Mouse (Mus musculus) liver, embryonic 14.5 days (tissue): ENCODE measurements around the gene Mgat5. TPM values are rescaled to one million over a fixed set of nuclear protein-coding genes. Genes with fewer than 3 reads are reported as not detected.

ENCODE experiments used
- ATAC-seq: fragments of 200-750 bp; cut with Nextera tagmentation; 2 replicates; pipeline ENCODE4 v1.8.0; 2017; ENCODE audit warnings: moderate number of reproducible peaks, mild to moderate bottlenecking, moderate library complexity; ENCODE audit not compliant: insufficient read depth
- DNase-seq, 3 experiments: peaks; one replicate each; pipeline ENCODE4 v3.0.0-alpha.2; 2012 to 2013; ENCODE audit warnings: low read depth in 3 of 3, low spot score in 3 of 3
- H3K27ac ChIP-seq: fragments of 300-500 bp; sonication (generic); 2 replicates; pipeline ENCODE4 v1.5.1; 2014; ENCODE audit warnings: moderate library complexity, mild to moderate bottlenecking, control low read depth, inconsistent platforms
- H3K27me3 ChIP-seq: fragments of 300-500 bp; sonication (generic); 2 replicates; pipeline ENCODE4 v1.6.1; 2014; ENCODE audit warnings: mild to moderate bottlenecking, low read length, moderate library complexity; ENCODE audit not compliant: control insufficient read depth, insufficient read depth
- H3K36me3 ChIP-seq: fragments of 300-500 bp; sonication (generic); replicated peaks from 2 replicates; pipeline ENCODE4 v1.6.1; 2014; ENCODE audit warnings: low read depth; ENCODE audit not compliant: control insufficient read depth, insufficient read depth
- H3K4me1 ChIP-seq, 2 experiments: fragments of 200-500 bp in 1 of 2; fragments of 300-500 bp in 1 of 2; sonication (generic) in 1 of 2; replicated peaks; 2 replicates each; pipeline ENCODE4 v1.6.1; 2012 to 2014; ENCODE audit warnings: antibody characterized with exemption in 1 of 2, inconsistent platforms in 1 of 2, low read length in 1 of 2; ENCODE audit not compliant: control insufficient read depth in 2 of 2, insufficient read depth in 2 of 2
- H3K4me2 ChIP-seq: fragments of 300-500 bp; sonication (generic); 2 replicates; pipeline ENCODE4 v1.6.1; 2014; ENCODE audit warnings: low read depth, mild to moderate bottlenecking, control low read depth, moderate library complexity
- H3K4me3 ChIP-seq, 2 experiments: fragments of 200-500 bp in 1 of 2; fragments of 300-500 bp in 1 of 2; sonication (generic) in 1 of 2; 2 replicates each; pipeline ENCODE4 v1.5.1; 2012 to 2014; ENCODE audit warnings: low read depth in 2 of 2, low read length in 2 of 2, mild to moderate bottlenecking in 2 of 2, control low read depth in 1 of 2, inconsistent platforms in 1 of 2, moderate library complexity in 1 of 2; ENCODE audit not compliant: insufficient read depth in 1 of 2
- H3K9ac ChIP-seq: fragments of 300-500 bp; sonication (generic); replicated peaks from 2 replicates; pipeline ENCODE4 v1.6.1; 2014; ENCODE audit warnings: mild to moderate bottlenecking, control low read depth, moderate library complexity
- H3K9me3 ChIP-seq: fragments of 300-500 bp; sonication (generic); 2 replicates; pipeline ENCODE4 v1.6.1; 2016; ENCODE audit warnings: low read length, mixed read lengths; ENCODE audit not compliant: control insufficient read depth
- CTCF ChIP-seq: IDR thresholded peaks from 2 replicates; pipeline ENCODE4 v1.5.1; 2016; ENCODE audit warnings: antibody characterized with exemption, low read depth, control low read depth
- EP300 ChIP-seq: IDR thresholded peaks from 2 replicates; pipeline ENCODE4 v1.6.1; 2016; ENCODE audit warnings: antibody characterized with exemption, low read depth
- WGBS: fragments of 180-500 bp; shearing (Covaris S2); extraction: QIAGEN DNeasy Blood & Tissue Kit; methylation state at CpG from one replicate; pipeline ENCODE4 v1.1.7; 2014; ENCODE audit not compliant: insufficient replicate concordance; 5-methylcytosine and 5-hydroxymethylcytosine counted together
- polyA plus RNA-seq, 2 experiments: library from polyadenylated mRNA; depleted of rRNA in 1 of 2; stranded (reverse) in 1 of 2; unstranded in 1 of 2; fragments of >200 nt; fragmentation: Nextera tagmentation in 1 of 2; extraction: Ambion mirVana in 1 of 2; gene quantifications; 2 replicates each; pipeline versions ENCODE4 v1.2.1 to v1.2.3; 2012 to 2014

Mgat5 gene
- polyA plus RNA-seq, 2 experiments, result 0.62 to 0.67 TPM

- ATAC-seq, result no peak; the same call in 1 of the 2 replicates
- Histone ChIP-seq H3K4me2 (no peak overlapping the region), H3K27ac (no peak overlapping the region), H3K9ac (no peak overlapping the region), H3K27me3 (no peaks in the 10 kb centered on the region), H3K9me3 (no peaks in the 10 kb centered on the region), H3K4me1 (peaks cover 0 to 5% of the 10 kb centered on the region in 2 experiments; a peak in 2 of 4 replicates), H3K4me3 (no peak overlapping the region), H3K36me3 (no peaks in the 10 kb centered on the region)
- 25% methylated on average over 5 of the region's 5 CpGs for WGBS
- DNase-seq, result no peak
- TF ChIP-seq CTCF, result peak; percentile 55
- no peak for TF ChIP-seq EP300
Measured at GRCm38 (mm10) chr1:127409512-127409911, 204.7 kb downstream of the Mgat5 start.

GRCm38 (mm10) chr1:127414500-127414899, 209.7 kb downstream of the Mgat5 start:
- H3K36me3 ChIP-seq, result no peaks in the 10 kb centered on the region
- H3K9ac ChIP-seq, result no peak overlapping the region
- DNase-seq (no peak), ATAC-seq (no peak)
- no peak overlapping the region for H3K27ac ChIP-seq
- no peak overlapping the region for H3K4me3 ChIP-seq
- no peaks in the 10 kb centered on the region for H3K9me3 ChIP-seq
- no peaks in the 10 kb centered on the region for H3K27me3 ChIP-seq
- WGBS, result 77% methylated on average over 7 of the region's 7 CpGs
- no peak overlapping the region for H3K4me2 ChIP-seq
- TF ChIP-seq EP300 (no peak), CTCF (no peak)
- peaks cover 0 to under 1% of the 10 kb centered on the region in 2 experiments; a peak in 2 of 4 replicates for H3K4me1 ChIP-seq

DNA sequence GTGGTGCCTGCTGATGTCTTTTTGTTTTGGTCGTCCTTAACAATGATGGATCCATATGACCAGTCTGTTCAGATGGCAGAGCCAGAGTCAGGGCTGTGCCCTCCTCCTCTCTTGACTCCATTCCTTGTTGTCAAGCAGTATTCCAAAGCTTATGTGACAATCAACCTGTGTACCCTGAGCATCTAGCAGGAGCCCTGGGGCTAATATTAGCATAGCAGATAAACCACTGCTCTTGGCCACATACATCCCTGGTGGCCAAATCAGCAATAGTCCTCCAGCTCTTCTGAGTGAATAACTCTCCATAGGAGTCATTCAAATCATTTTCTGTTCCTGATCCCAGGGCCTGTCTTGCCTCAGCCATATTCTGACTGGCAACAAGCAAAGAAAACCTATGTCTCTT, 211.1 kb downstream of the Mgat5 start:
- Histone ChIP-seq H3K27me3 (no peaks in the 10 kb centered on the region), H3K9me3 (no peaks in the 10 kb centered on the region), H3K4me2 (no peak overlapping the region), H3K4me3 (no peak overlapping the region), H3K4me1 (no peaks in the 10 kb centered on the region), H3K9ac (no peak overlapping the region), H3K36me3 (no peaks in the 10 kb centered on the region), H3K27ac (no peak overlapping the region)
- WGBS, result 50% methylated on average over 1 of the region's 1 CpGs
- DNase-seq, result no peak
- no peak for TF ChIP-seq CTCF
- TF ChIP-seq EP300, result no peak
- no peak for ATAC-seq

- no peak for DNase-seq
Measured at GRCm38 (mm10) chr1:127416971-127417370, 212.2 kb downstream of the Mgat5 start.

DNA sequence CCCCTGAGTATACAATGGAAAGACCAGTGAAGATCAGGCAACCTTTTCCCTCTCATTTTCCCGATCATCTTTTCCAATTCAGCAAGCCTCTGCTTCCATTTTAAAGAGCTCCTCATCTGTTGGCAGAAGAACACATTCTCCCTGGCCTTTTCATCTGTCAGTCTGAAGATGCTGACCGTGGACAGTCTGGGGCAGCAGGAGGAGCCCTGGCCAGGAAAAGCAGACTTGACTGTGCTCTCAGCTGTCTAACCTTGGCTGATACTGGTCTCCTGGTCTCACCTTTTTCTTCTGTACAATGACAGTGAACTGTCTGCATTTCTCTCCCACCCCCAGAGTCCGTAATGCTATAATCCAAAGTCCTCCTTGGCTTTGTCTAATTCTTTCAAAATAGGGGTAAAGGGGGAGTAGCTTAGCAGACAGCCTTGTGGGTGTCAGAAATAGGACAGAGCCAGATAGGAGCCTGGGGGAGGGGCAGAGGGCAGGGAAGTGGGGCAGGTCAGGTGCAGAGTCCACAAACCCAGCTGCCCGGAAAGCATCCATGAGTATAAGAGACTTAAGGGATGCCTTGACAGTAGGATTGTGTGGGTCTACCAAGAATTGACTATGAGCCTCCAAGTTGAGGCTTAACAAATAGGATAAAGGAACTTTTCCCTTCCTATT, 214.2 kb downstream of the Mgat5 start:
- Histone ChIP-seq H3K4me3 (no peak overlapping the region), H3K9me3 (no peaks in the 10 kb centered on the region), H3K4me1 (no peaks in the 10 kb centered on the region), H3K27ac (no peak overlapping the region), H3K4me2 (no peak overlapping the region), H3K9ac (no peak overlapping the region), H3K36me3 (no peaks in the 10 kb centered on the region), H3K27me3 (no peaks in the 10 kb centered on the region)
- WGBS, result 64% methylated on average over 4 of the region's 4 CpGs
- DNase-seq (peak in 2 of 3 experiments; percentile 1 to 4), ATAC-seq (peak; percentile 47; the same call in 1 of the 2 replicates)
- no peak for TF ChIP-seq CTCF
- no peak for TF ChIP-seq EP300

More at GRCm38 (mm10) chr1:127416971-127417370, 212.2 kb downstream of the Mgat5 start:
- Histone ChIP-seq H3K27me3 (no peaks in the 10 kb centered on the region), H3K27ac (no peak overlapping the region), H3K36me3 (no peaks in the 10 kb centered on the region), H3K4me2 (no peak overlapping the region), H3K4me3 (no peak overlapping the region), H3K9me3 (no peaks in the 10 kb centered on the region), H3K9ac (no peak overlapping the region), H3K4me1 (no peaks in the 10 kb centered on the region)
- WGBS, result 46% methylated on average over 1 of the region's 1 CpGs
- no peak for ATAC-seq
- no peak for TF ChIP-seq CTCF
- TF ChIP-seq EP300, result no peak
